Mouse (Mus musculus) brain, embryonic 14.5 days (tissue): ENCODE results near the gene Sbf2.

ENCODE experiments used
- CTCF ChIP-seq: fragments of 200-500 bp; IDR thresholded peaks from 2 replicates; pipeline ENCODE4 v1.5.1; 2012; ENCODE audit warnings: inconsistent platforms, mild to moderate bottlenecking, moderate library complexity, borderline replicate concordance; ENCODE audit not compliant: insufficient read depth, insufficient read length; ENCODE audit errors: extremely low read depth
- POLR2A ChIP-seq: fragments of 200-500 bp; IDR thresholded peaks from 2 replicates; pipeline ENCODE4 v1.6.1; 2012; ENCODE audit warnings: mild to moderate bottlenecking, inconsistent platforms, borderline replicate concordance; ENCODE audit not compliant: poor library complexity, insufficient read depth, insufficient read length, severe bottlenecking; ENCODE audit errors: extremely low read depth

DNA sequence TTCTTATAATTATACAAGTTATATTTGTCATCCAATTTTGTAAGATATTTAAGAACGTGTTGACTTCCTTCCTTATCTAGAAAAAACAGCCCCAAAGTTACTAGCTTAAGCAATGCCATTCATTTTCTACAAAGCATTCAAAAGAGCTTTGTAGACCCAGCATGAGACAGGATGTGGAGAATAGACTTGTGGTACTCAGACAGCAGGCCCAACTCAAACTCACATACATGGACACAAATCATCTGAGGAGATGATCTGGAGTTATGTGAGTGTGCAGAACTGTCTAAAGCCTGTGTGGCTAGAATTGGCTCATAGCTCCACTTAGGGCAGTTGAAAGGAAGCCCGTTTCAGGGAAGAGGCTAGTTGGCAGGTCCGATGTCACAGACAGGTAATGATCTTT, 233.1 kb downstream of the Sbf2 start:
- TF ChIP-seq CTCF (no peak), POLR2A (no peak)
